Mouse (Mus musculus) C2C12 (cell line): ENCODE results near the gene Ttll13. TPM values are rescaled to one million over a fixed set of nuclear protein-coding genes. Genes with fewer than 3 reads are reported as not detected.

Source experiments
- H3K27me3 ChIP-seq: one replicate; pipeline ENCODE4 v1.6.1; 2011; ENCODE audit not compliant: control insufficient read depth, insufficient read depth, insufficient read length
- H3K36me3 ChIP-seq: one replicate; pipeline ENCODE4 v1.6.1; 2011; ENCODE audit not compliant: control insufficient read depth, insufficient read depth
- H3K4me3 ChIP-seq: one replicate; pipeline ENCODE4 v1.5.1; 2011; ENCODE audit warnings: mild to moderate bottlenecking, control low read depth; ENCODE audit not compliant: poor library complexity, insufficient read depth, severe bottlenecking
- H3K79me2 ChIP-seq: one replicate; pipeline ENCODE4 v1.6.1; 2011; ENCODE audit not compliant: control insufficient read depth, insufficient read depth
- H3K79me3 ChIP-seq: one replicate; pipeline ENCODE4 v1.6.1; 2011; ENCODE audit warnings: low read depth, control low read depth
- H3ac ChIP-seq: one replicate; pipeline ENCODE3; 2011; ENCODE audit warnings: low read depth; ENCODE audit not compliant: control insufficient read depth, insufficient read length
- CEBPB ChIP-seq: IDR thresholded peaks from one replicate; pipeline ENCODE4 v1.6.1; 2011; ENCODE audit warnings: low read depth, mild to moderate bottlenecking, control low read depth, moderate library complexity
- CTCF ChIP-seq: IDR thresholded peaks from one replicate; pipeline ENCODE4 v1.5.1; 2011; ENCODE audit not compliant: control insufficient read depth, insufficient read depth, insufficient read length
- FOSL1 ChIP-seq: IDR thresholded peaks from one replicate; pipeline ENCODE4 v1.8.0; 2011; ENCODE audit warnings: mild to moderate bottlenecking, low read length; ENCODE audit not compliant: poor library complexity, insufficient read depth, severe bottlenecking
- MAX ChIP-seq: IDR thresholded peaks from one replicate; pipeline ENCODE4 v1.6.1; 2011; ENCODE audit warnings: mild to moderate bottlenecking, control low read depth
- MYOD1 ChIP-seq: IDR thresholded peaks from one replicate; pipeline ENCODE4 v1.6.1; 2011; ENCODE audit warnings: low read depth; ENCODE audit not compliant: control insufficient read depth, insufficient read length
- MYOG ChIP-seq: IDR thresholded peaks from one replicate; pipeline ENCODE4 v1.6.1; 2011; ENCODE audit not compliant: control insufficient read depth, insufficient read length; ENCODE audit errors: extremely low read depth
- USF1 ChIP-seq: IDR thresholded peaks from one replicate; pipeline ENCODE4 v1.6.1; 2011; ENCODE audit warnings: low read depth, mild to moderate bottlenecking, control low read depth, moderate library complexity
- polyA plus RNA-seq: library from polyadenylated mRNA; unstranded; fragments of >200 nt; fragmentation: generic; extraction: Trizol; gene quantifications from one replicate; pipeline ENCODE4 v1.2.1, GENCODE M21; 2012; ENCODE audit warnings: missing spikeins

Ttll13 gene
- polyA plus RNA-seq, 1 experiment: not detected

GRCm38 (mm10) chr7:80220237-80220797 is 25.9 kb upstream of the Ttll13 start:
- Histone ChIP-seq H3K4me3 (no peak overlapping the region), H3ac (no peak overlapping the region), H3K27me3 (no peaks in the 10 kb centered on the region), H3K79me3 (peaks cover 1% of the 10 kb centered on the region), H3K79me2 (peaks cover 6% of the 10 kb centered on the region), H3K36me3 (peaks cover 79% of the 10 kb centered on the region)
- TF ChIP-seq MAX (no peak), MYOG (no peak), USF1 (no peak), MYOD1 (no peak), CTCF (no peak), CEBPB (no peak), FOSL1 (no peak)

- TF ChIP-seq MYOD1 (no peak), FOSL1 (no peak), CTCF (no peak), MAX (no peak), USF1 (no peak)
- peaks cover 88% of the 10 kb centered on the region for H3K36me3 ChIP-seq
- H3K4me3 ChIP-seq: no peak overlapping the region
Observed at GRCm38 (mm10) chr7:80221179-80221750, 24.9 kb upstream of the Ttll13 start.

GRCm38 (mm10) chr7:80227065-80227464 is 19.1 kb upstream of the Ttll13 start:
- Histone ChIP-seq H3K36me3 (peaks cover 61% of the 10 kb centered on the region), H3K79me2 (peaks cover 4% of the 10 kb centered on the region), H3K79me3 (no peaks in the 10 kb centered on the region), H3K27me3 (no peaks in the 10 kb centered on the region), H3ac (no peak overlapping the region), H3K4me3 (no peak overlapping the region)
- TF ChIP-seq CTCF (no peak), FOSL1 (no peak), CEBPB (no peak), USF1 (no peak)

More at GRCm38 (mm10) chr7:80221179-80221750, 24.9 kb upstream of the Ttll13 start:
- H3ac ChIP-seq: no peak overlapping the region
- H3K79me3 ChIP-seq: no peaks in the 10 kb centered on the region
- no peaks in the 10 kb centered on the region for H3K27me3 ChIP-seq
- H3K79me2 ChIP-seq: no peaks in the 10 kb centered on the region

- TF ChIP-seq CEBPB: no peak
- no peak for TF ChIP-seq CTCF
- TF ChIP-seq USF1: no peak
- peaks cover 2% of the 10 kb centered on the region for H3K79me3 ChIP-seq
- H3K36me3 ChIP-seq: peaks cover 33% of the 10 kb centered on the region
- peaks cover 14% of the 10 kb centered on the region for H3K79me2 ChIP-seq
- H3K27me3 ChIP-seq: no peaks in the 10 kb centered on the region
- H3K4me3 ChIP-seq: no peak overlapping the region
- no peak overlapping the region for H3ac ChIP-seq
Observed at GRCm38 (mm10) chr7:80230196-80230595, 16.0 kb upstream of the Ttll13 start.

GRCm38 (mm10) chr7:80231971-80232488 is 14.1 kb upstream of the Ttll13 start:
- Histone ChIP-seq H3K27me3 (no peaks in the 10 kb centered on the region), H3K79me3 (peaks cover 2% of the 10 kb centered on the region), H3ac (peak overlapping the region; percentile 78), H3K4me3 (peak overlapping the region; percentile 48), H3K79me2 (peaks cover 14% of the 10 kb centered on the region), H3K36me3 (peaks cover 17% of the 10 kb centered on the region)
- TF ChIP-seq USF1 (no peak), FOSL1 (no peak), MYOD1 (no peak), MAX (no peak)

- Histone ChIP-seq H3K27me3 (no peaks in the 10 kb centered on the region), H3K79me2 (peaks cover 14% of the 10 kb centered on the region), H3K79me3 (peaks cover 2% of the 10 kb centered on the region), H3K36me3 (peaks cover 13% of the 10 kb centered on the region), H3ac (peak within 1 kb of the TSS; percentile 78), H3K4me3 (peak within 1 kb of the TSS; percentile 48)
- peak; percentile 94 for TF ChIP-seq USF1
- TF ChIP-seq MAX: peak; percentile 79
- TF ChIP-seq MYOG: no peak
Observed at GRCm38 (mm10) chr7:80232489-80233029, 13.6 kb upstream of the Ttll13 start, which contains the start of the genes Cib1 and Gdpgp1. TSS of gene Cib1 (minus strand) at chr7:80232813. TSS of gene Gdpgp1 (plus strand) at chr7:80232865.
